Mouse (Mus musculus): ENCODE results near the gene Shf. TPM values are rescaled to one million over a fixed set of nuclear protein-coding genes. Genes with fewer than 3 reads are reported as not detected.

The Shf gene
- total and polyA plus RNA-seq, 3 experiments, result 1.2 to 2.7 (median 2.0) TPM

GRCm38 (mm10) chr2:122345106-122345893 is 23.7 kb downstream of the Shf start:
- peaks cover 8 to 13% of the 10 kb centered on the region in 2 experiments for H3K4me1 ChIP-seq (ENCODE audit: control insufficient read depth in 1 of 2, insufficient read depth in 2 of 2)
- no peak overlapping the region for H3K4me3 ChIP-seq (replicated peaks in 1 of 3; ENCODE audit: low read depth in 2 of 3, low read length in 2 of 3, poor library complexity in 1 of 3)
- H3K9me3 ChIP-seq (replicated peaks; ENCODE audit: low read length), result no peaks in the 10 kb centered on the region
- H3K4me2 ChIP-seq (ENCODE audit: insufficient read depth, low read depth, poor library complexity, severe bottlenecking), result no peak overlapping the region
- DNase-seq (ENCODE audit: extremely low read depth), result no peak
- in situ Hi-C loops (cut with MboI; ENCODE audit: low pct_ligation_motif_present, low pct_unique_long_range_greater_than_20kb, low sequenced_read_pairs), result no loop called here
- no peak overlapping the region for H3K9ac ChIP-seq (ENCODE audit: insufficient read depth, low read depth)
- H3K27me3 ChIP-seq (replicated peaks), result peaks cover 25% of the 10 kb centered on the region
- H3K79me2 ChIP-seq (replicated peaks; ENCODE audit: control insufficient read depth, extremely low read depth, insufficient read depth, poor library complexity, severe bottlenecking), result no peaks in the 10 kb centered on the region
- dilution Hi-C loops (cut with MboI; ENCODE audit: extremely low pct_ligation_motif_present, extremely low pct_unique_long_range_greater_than_20kb, low sequenced_read_pairs), result no loop called here
- no peak for TF ChIP-seq EP300 (IDR thresholded peaks at IDR 0.05; ENCODE audit: low read length)
- no peak for TF ChIP-seq SMC3 (IDR thresholded peaks at IDR 0.05; ENCODE audit: low read depth, low read length)
- no peak for TF ChIP-seq IRF4 (IDR thresholded peaks at IDR 0.05; ENCODE audit: low read depth, low read length)
- TF ChIP-seq KAT2A (IDR thresholded peaks at IDR 0.05; ENCODE audit: insufficient replicate concordance, low read length), result no peak
- no peak for TF ChIP-seq MAX (IDR thresholded peaks at IDR 0.05; ENCODE audit: low read length)
- H3K36me3 ChIP-seq (replicated peaks in 1 of 2; ENCODE audit: control insufficient read depth in 1 of 2, insufficient read depth in 1 of 2, low read length in 1 of 2), result no peaks in the 10 kb centered on the region
- no peak overlapping the region for H3K27ac ChIP-seq (ENCODE audit: insufficient read depth, low read depth)

GRCm38 (mm10) chr2:122337291-122337690 is 31.7 kb downstream of the Shf start:
- H3K4me1 ChIP-seq (ENCODE audit: control insufficient read depth in 1 of 2, insufficient read depth in 2 of 2), result peaks cover 4 to 15% of the 10 kb centered on the region in 2 experiments; a peak in 3 of 4 replicates
- H3K79me2 ChIP-seq (replicated peaks; ENCODE audit: control insufficient read depth, extremely low read depth, insufficient read depth, poor library complexity, severe bottlenecking), result no peaks in the 10 kb centered on the region
- H3K36me3 ChIP-seq (replicated peaks in 1 of 2; ENCODE audit: control insufficient read depth in 1 of 2, insufficient read depth in 1 of 2, low read length in 1 of 2), result no peaks in the 10 kb centered on the region
- dilution Hi-C loops (cut with MboI; ENCODE audit: extremely low pct_ligation_motif_present, extremely low pct_unique_long_range_greater_than_20kb, low sequenced_read_pairs), result no loop called here
- H3K27ac ChIP-seq (ENCODE audit: insufficient read depth, low read depth), result no peak overlapping the region
- no peak overlapping the region for H3K9ac ChIP-seq (ENCODE audit: insufficient read depth, low read depth)
- no peak overlapping the region for H3K4me2 ChIP-seq (ENCODE audit: insufficient read depth, low read depth, poor library complexity, severe bottlenecking)
- H3K4me3 ChIP-seq (replicated peaks in 1 of 3; ENCODE audit: low read depth in 2 of 3, low read length in 2 of 3, poor library complexity in 1 of 3), result no peak overlapping the region
- no peak for TF ChIP-seq MXI1 (IDR thresholded peaks at IDR 0.05; ENCODE audit: low read depth, low read length)
- TF ChIP-seq HCFC1 (IDR thresholded peaks at IDR 0.05; ENCODE audit: low read depth, low read length), result no peak
- TF ChIP-seq BHLHE40 (IDR thresholded peaks at IDR 0.05; ENCODE audit: low read depth, low read length), result no peak
- no peak for TF ChIP-seq TCF12 (IDR thresholded peaks at IDR 0.05; ENCODE audit: low read depth, low read length)
- TF ChIP-seq ZC3H11A (IDR thresholded peaks at IDR 0.05; ENCODE audit: low read depth, low read length), result no peak
- no peak for TF ChIP-seq MAX (IDR thresholded peaks at IDR 0.05; ENCODE audit: low read length)
- TF ChIP-seq EP300 (IDR thresholded peaks at IDR 0.05; ENCODE audit: low read length), result no peak
- no peak for TF ChIP-seq IRF4 (IDR thresholded peaks at IDR 0.05; ENCODE audit: low read depth, low read length)
- H3K9me3 ChIP-seq (replicated peaks; ENCODE audit: low read length), result no peaks in the 10 kb centered on the region
- peaks cover 7% of the 10 kb centered on the region for H3K27me3 ChIP-seq (replicated peaks)
- in situ Hi-C loops (cut with MboI; ENCODE audit: low pct_ligation_motif_present, low pct_unique_long_range_greater_than_20kb, low sequenced_read_pairs), result no loop called here
- no peak for DNase-seq (ENCODE audit: extremely low read depth)

GRCm38 (mm10) chr2:122334170-122334569 is 34.8 kb downstream of the Shf start:
- H3K4me1 ChIP-seq (ENCODE audit: control insufficient read depth in 1 of 2, insufficient read depth in 2 of 2), result peaks cover 4 to 15% of the 10 kb centered on the region in 2 experiments; a peak in 3 of 4 replicates
- dilution Hi-C loops (cut with MboI; ENCODE audit: extremely low pct_ligation_motif_present, extremely low pct_unique_long_range_greater_than_20kb, low sequenced_read_pairs) (no loop called here), in situ Hi-C loops (cut with MboI; ENCODE audit: low pct_ligation_motif_present, low pct_unique_long_range_greater_than_20kb, low sequenced_read_pairs) (no loop called here)
- no peaks in the 10 kb centered on the region for H3K79me2 ChIP-seq (replicated peaks; ENCODE audit: control insufficient read depth, extremely low read depth, insufficient read depth, poor library complexity, severe bottlenecking)
- no peak for DNase-seq (ENCODE audit: extremely low read depth)
- no peak overlapping the region for H3K27ac ChIP-seq (ENCODE audit: insufficient read depth, low read depth)
- no peak for TF ChIP-seq SIN3A (IDR thresholded peaks at IDR 0.05; ENCODE audit: low read length)
- TF ChIP-seq RCOR1 (conservative IDR thresholded peaks at IDR 0.05; ENCODE audit: low read depth, low read length), result no peak
- H3K4me2 ChIP-seq (ENCODE audit: insufficient read depth, low read depth, poor library complexity, severe bottlenecking), result no peak overlapping the region
- H3K9me3 ChIP-seq (replicated peaks; ENCODE audit: low read length), result no peaks in the 10 kb centered on the region
- no peaks in the 10 kb centered on the region for H3K36me3 ChIP-seq (replicated peaks in 1 of 2; ENCODE audit: control insufficient read depth in 1 of 2, insufficient read depth in 1 of 2, low read length in 1 of 2)
- no peak overlapping the region for H3K9ac ChIP-seq (ENCODE audit: insufficient read depth, low read depth)
- H3K4me3 ChIP-seq (replicated peaks in 1 of 3; ENCODE audit: low read depth in 2 of 3, low read length in 2 of 3, poor library complexity in 1 of 3), result no peak overlapping the region
- no peaks in the 10 kb centered on the region for H3K27me3 ChIP-seq (replicated peaks)

Measured in CH12.LX (cell line).